Mouse (Mus musculus): ENCODE data around the gene Adam33.
A peak's percentile ranks its signal among the peaks of the same experiment; 100 is the strongest.
"Not testable (repeated sequence)": the region's sequence is repeated elsewhere in the genome, so short reads cannot be mapped to it uniquely, and the experiment has no call there.

Adam33 gene

GRCm38 (mm10) chr2:131063404-131063864 is at the start of gene Adam33:
Gene Adam33, minus strand, starts transcription at chr2:131063814.
- DNase-seq (ENCODE audit: low spot score in 2 of 2): no peak

GRCm38 (mm10) chr2:131105989-131106388 is 42.4 kb upstream of the Adam33 start:
- DNase-seq (ENCODE audit: low spot score in 2 of 2): no peak

- not testable (repeated sequence) for DNase-seq (ENCODE audit: low spot score in 2 of 2)
Observed at GRCm38 (mm10) chr2:131105061-131105460, 41.4 kb upstream of the Adam33 start.

- DNase-seq (ENCODE audit: low spot score in 2 of 2): no peak
Observed at GRCm38 (mm10) chr2:131104021-131104420, 40.4 kb upstream of the Adam33 start.

- DNase-seq (ENCODE audit: low spot score in 2 of 2): no peak
Observed at GRCm38 (mm10) chr2:131101530-131101929, 37.9 kb upstream of the Adam33 start.

GRCm38 (mm10) chr2:131097087-131097486 is 33.5 kb upstream of the Adam33 start:
- DNase-seq (ENCODE audit: low spot score in 2 of 2): no peak

- DNase-seq (ENCODE audit: low spot score in 2 of 2): no peak
Observed at GRCm38 (mm10) chr2:131096101-131096795, 32.6 kb upstream of the Adam33 start.

GRCm38 (mm10) chr2:131094823-131095222 is 31.2 kb upstream of the Adam33 start:
- DNase-seq (ENCODE audit: low spot score in 2 of 2): peak; percentile 70 to 85

GRCm38 (mm10) chr2:131093577-131093976 is 30.0 kb upstream of the Adam33 start:
- no peak for DNase-seq (ENCODE audit: low spot score in 2 of 2)

GRCm38 (mm10) chr2:131090852-131091251 is 27.2 kb upstream of the Adam33 start:
- DNase-seq (ENCODE audit: low spot score in 2 of 2): no peak

GRCm38 (mm10) chr2:131089634-131090033 is 26.0 kb upstream of the Adam33 start:
- no peak for DNase-seq (ENCODE audit: low spot score in 2 of 2)

GRCm38 (mm10) chr2:131088581-131088980 is 25.0 kb upstream of the Adam33 start:
- no peak for DNase-seq (ENCODE audit: low spot score in 2 of 2)

GRCm38 (mm10) chr2:131086667-131087390 is 23.2 kb upstream of the Adam33 start, which contains the start of gene Siglec1:
Gene Siglec1, minus strand, starts transcription at chr2:131086765.
- DNase-seq (ENCODE audit: low spot score in 2 of 2): no peak

GRCm38 (mm10) chr2:131084206-131084605 is 20.6 kb upstream of the Adam33 start:
- DNase-seq (ENCODE audit: low spot score in 2 of 2): no peak

GRCm38 (mm10) chr2:131080507-131080906 is 16.9 kb upstream of the Adam33 start:
- no peak for DNase-seq (ENCODE audit: low spot score in 2 of 2)

GRCm38 (mm10) chr2:131072536-131072935 is 8.9 kb upstream of the Adam33 start:
- no peak for DNase-seq (ENCODE audit: low spot score in 2 of 2)

- no peak for DNase-seq (ENCODE audit: low spot score in 2 of 2)
Observed at GRCm38 (mm10) chr2:131067481-131067880, 3.9 kb upstream of the Adam33 start.

GRCm38 (mm10) chr2:131066342-131066741 is 2.7 kb upstream of the Adam33 start:
- DNase-seq (ENCODE audit: low spot score in 2 of 2): peak in 1 of 2 experiments; percentile 40

- no peak for DNase-seq (ENCODE audit: low spot score in 2 of 2)
Observed at GRCm38 (mm10) chr2:131061607-131062006, 2.0 kb downstream of the Adam33 start.

GRCm38 (mm10) chr2:131060784-131061183 is 2.8 kb downstream of the Adam33 start:
- no peak for DNase-seq (ENCODE audit: low spot score in 2 of 2)

GRCm38 (mm10) chr2:131059781-131060540 is 3.7 kb downstream of the Adam33 start:
- no peak for DNase-seq (ENCODE audit: low spot score in 2 of 2)

- DNase-seq (ENCODE audit: low spot score in 2 of 2): no peak
Observed at GRCm38 (mm10) chr2:131059377-131059776, 4.2 kb downstream of the Adam33 start.

Measured in frontal cortex, postnatal 36 days (tissue).